In genomic region chr3:121357030-121357429, GRCm38 (mm10) we compare ENCODE assay signal across 25 mouse cellular contexts.
DNase-seq lines count a peak whose midpoint lies in the region; ATAC-seq and TF ChIP-seq lines count a peak whose summit lies in the region.
"Had no signal": no experiment of that assay in that cellular context is flagged by ENCODE, and none has a peak within 500 bp of the region (broad histone marks: within the 10 kb centered on the region; RNA-seq: fewer than 3 reads in every experiment).

No protein-coding gene starts in this region.

- TF ChIP-seq CTCF in cerebellum, adult 2 months (IDR thresholded peaks at IDR 0.05; ENCODE audit: borderline replicate concordance, insufficient read depth, low read depth, low read length): no peak
- no peak for TF ChIP-seq CTCF in kidney, adult 2 months (conservative IDR thresholded peaks at IDR 0.05; ENCODE audit: insufficient read depth, insufficient read length, low read depth, low read length)

- 70% methylated on average over 3 of the region's 3 CpGs for WGBS in cerebellum, adult 2 months
- WGBS in kidney, adult 2 months: 53% methylated on average over 3 of the region's 3 CpGs
- 72% methylated on average over 3 of the region's 3 CpGs for WGBS in kidney, embryonic 14.5 days
- 22% methylated on average over 3 of the region's 3 CpGs for WGBS in lung, embryonic 15.5 days

- no peak for ATAC-seq in kidney, embryonic 14.5 days (ENCODE audit: low FRiP score, low TSS enrichment)
- ATAC-seq in lung, embryonic 15.5 days (ENCODE audit: borderline replicate concordance, extremely low read depth, low FRiP score, low TSS enrichment): peak; percentile 46; the same call in 1 of the 2 replicates
- ATAC-seq: forebrain, embryonic 16.5 days; hindbrain, embryonic 16.5 days had no signal

- peak; percentile 34 to 37 for DNase-seq in cerebellum, postnatal 10 days
- no peak for DNase-seq in cerebellum, adult 2 months
- DNase-seq in kidney, adult 2 months: peak; percentile 33
- DNase-seq in lung, adult 18-20 months: no peak
- DNase-seq in lung, postnatal 14 days: peak; percentile 32
- DNase-seq: adrenal gland, adult 8-10 months; cerebellum, adult 8-10 months; cerebellum, postnatal 36 days; gastrocnemius, adult 2 months; layer of hippocampus, postnatal 36 days; left cerebral cortex, postnatal 4 days; liver; midbrain, embryonic 14.5 days; right cerebral cortex, postnatal 25 days; thymus, postnatal 14 days had no signal

- H3K27ac ChIP-seq in cerebellum, adult 2 months (ENCODE audit: insufficient read depth, low read length): no peak overlapping the region
- H3K27ac ChIP-seq in kidney, adult 2 months (ENCODE audit: insufficient read depth, low read depth, low read length): no peak overlapping the region
- no peak overlapping the region for H3K27ac ChIP-seq in kidney, embryonic 14.5 days (ENCODE audit: low read depth, low read length)
- no peak overlapping the region for H3K27ac ChIP-seq in lung, embryonic 15.5 days
- H3K27ac ChIP-seq: embryonic facial prominence, embryonic 12.5 days; gastrocnemius, adult 2 months; heart, embryonic 15.5 days; kidney, embryonic 15.5 days; liver, embryonic 14.5 days had no signal

- TF ChIP-seq POLR2A in cerebellum, adult 2 months (IDR thresholded peaks at IDR 0.05; ENCODE audit: borderline replicate concordance, insufficient read depth, low read length): no peak
- TF ChIP-seq POLR2A in kidney, adult 2 months (IDR thresholded peaks at IDR 0.05; ENCODE audit: low read depth, low read length): no peak

- no peak overlapping the region for H3K4me2 ChIP-seq in kidney, embryonic 14.5 days (replicated peaks; ENCODE audit: low read depth, low read length)
- no peak overlapping the region for H3K4me2 ChIP-seq in lung, embryonic 15.5 days
- H3K4me2 ChIP-seq: embryonic facial prominence, embryonic 12.5 days; heart, embryonic 15.5 days; kidney, embryonic 15.5 days had no signal

- no peak overlapping the region for H3K4me3 ChIP-seq in cerebellum, adult 2 months (replicated peaks; ENCODE audit: insufficient read depth, low read depth, low read length)
- H3K4me3 ChIP-seq in kidney, adult 2 months (ENCODE audit: insufficient read depth, low read depth, low read length): no peak overlapping the region
- no peak overlapping the region for H3K4me3 ChIP-seq in kidney, embryonic 14.5 days (ENCODE audit: low read length)
- no peak overlapping the region for H3K4me3 ChIP-seq in lung, embryonic 15.5 days
- H3K4me3 ChIP-seq: embryonic facial prominence, embryonic 12.5 days; erythroblast, embryonic 14.5 days; gastrocnemius, adult 2 months; heart, embryonic 15.5 days; kidney, embryonic 15.5 days had no signal

- H3K36me3 ChIP-seq in kidney, adult 2 months (ENCODE audit: control insufficient read depth, insufficient read depth, low read length): no peaks in the 10 kb centered on the region
- no peaks in the 10 kb centered on the region for H3K36me3 ChIP-seq in kidney, embryonic 14.5 days (ENCODE audit: control insufficient read depth, insufficient read depth, low read length)
- H3K36me3 ChIP-seq in lung, embryonic 15.5 days: no peaks in the 10 kb centered on the region
- H3K36me3 ChIP-seq: embryonic facial prominence, embryonic 12.5 days; heart, embryonic 15.5 days; kidney, embryonic 15.5 days had no signal

- no peaks in the 10 kb centered on the region for H3K27me3 ChIP-seq in cerebellum, adult 2 months (ENCODE audit: control insufficient read depth, insufficient read depth, low read length)
- no peaks in the 10 kb centered on the region for H3K27me3 ChIP-seq in kidney, adult 2 months (replicated peaks; ENCODE audit: control insufficient read depth, insufficient read depth, low read length)
- H3K27me3 ChIP-seq in kidney, embryonic 14.5 days (ENCODE audit: control insufficient read depth, insufficient read depth, low read length): no peaks in the 10 kb centered on the region
- H3K27me3 ChIP-seq in lung, embryonic 15.5 days: no peaks in the 10 kb centered on the region
- H3K27me3 ChIP-seq: CH12.LX; embryonic facial prominence, embryonic 12.5 days; heart, embryonic 15.5 days; kidney, embryonic 15.5 days had no signal

- H3K9me3 ChIP-seq in kidney, embryonic 14.5 days (ENCODE audit: control insufficient read depth, low read length): no peaks in the 10 kb centered on the region
- no peaks in the 10 kb centered on the region for H3K9me3 ChIP-seq in lung, embryonic 15.5 days
- H3K9me3 ChIP-seq: embryonic facial prominence, embryonic 12.5 days; heart, embryonic 15.5 days; kidney, embryonic 15.5 days had no signal

- H3K4me1 ChIP-seq in cerebellum, adult 2 months (ENCODE audit: control insufficient read depth, insufficient read depth, low read length): peaks cover 11% of the 10 kb centered on the region
- H3K4me1 ChIP-seq in kidney, adult 2 months (ENCODE audit: control insufficient read depth, insufficient read depth, low read length): no peaks in the 10 kb centered on the region
- H3K4me1 ChIP-seq in kidney, embryonic 14.5 days (ENCODE audit: control insufficient read depth, insufficient read depth, low read length): no peaks in the 10 kb centered on the region
- H3K4me1 ChIP-seq in lung, embryonic 15.5 days: 0 out of 2 replicates have a peak, but pooled peaks cover 3% of the 10 kb centered on the region
- H3K4me1 ChIP-seq: heart, embryonic 15.5 days had no signal

- H3K9ac ChIP-seq in kidney, embryonic 14.5 days (ENCODE audit: low read depth, low read length): no peak overlapping the region
- H3K9ac ChIP-seq in lung, embryonic 15.5 days: no peak overlapping the region
- H3K9ac ChIP-seq: embryonic facial prominence, embryonic 12.5 days; heart, embryonic 15.5 days; kidney, embryonic 15.5 days; liver, embryonic 14.5 days had no signal

Comparison
In these comparisons a context has a peak if more than half of its experiments do, and no peak if none do; other contexts are left out.
1. DNase-seq: peak in cerebellum, postnatal 10 days (2 of 2), kidney, adult 2 months (single experiment) and lung, postnatal 14 days (single experiment); none in cerebellum, adult 2 months (0 of 2) and lung, adult 18-20 months (0 of 2).